Mouse (Mus musculus): ENCODE results near the gene Cpne6. TPM values are rescaled to one million over a fixed set of nuclear protein-coding genes. Genes with fewer than 3 reads are reported as not detected.

Gene Cpne6
- polyA plus RNA-seq (2016; fragmentation: Nextera tagmentation; extraction: Ambion mirVana), result 0.42 and 0.79 TPM in 2 replicates

DNA sequence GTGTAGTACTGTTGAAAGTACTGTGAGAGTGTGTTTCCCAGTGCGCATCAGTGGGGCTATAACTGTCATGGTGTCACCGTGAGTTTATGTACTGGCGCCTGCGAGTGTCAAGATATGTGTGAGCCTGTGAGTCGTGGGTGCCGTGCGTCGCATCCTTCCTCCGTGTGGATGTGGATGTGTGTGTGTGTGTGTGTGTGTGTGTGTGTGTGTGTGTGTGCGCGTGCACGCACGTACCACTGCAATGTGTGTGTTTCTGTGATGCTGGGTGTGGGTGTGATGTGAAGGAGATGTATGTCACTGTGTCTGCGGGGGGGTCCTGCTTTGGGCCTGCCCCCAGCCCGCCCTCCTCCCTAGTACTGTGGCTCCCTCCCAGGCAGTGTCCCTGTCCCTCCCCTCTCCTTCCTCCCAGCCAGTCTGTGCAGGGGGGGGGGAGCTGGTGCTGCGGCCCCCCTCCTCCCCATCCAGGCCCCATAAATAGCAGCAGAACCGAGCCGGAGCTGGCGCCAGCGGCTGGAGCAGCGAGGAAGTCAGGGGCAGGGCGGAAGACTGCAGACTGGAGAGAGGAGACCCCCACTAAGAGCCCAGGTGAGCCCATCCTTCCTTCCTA lies at the start of gene Cpne6:
Cpne6 (plus strand) TSS at position 321 of the 607 bp plus-strand sequence.
- no peaks in the 10 kb centered on the region for H3K9me3 ChIP-seq
- H3K4me1 ChIP-seq, result peaks cover 4% of the 10 kb centered on the region; the same call in 1 of the 2 replicates
- no peaks in the 10 kb centered on the region; the same call in 1 of the 2 replicates for H3K36me3 ChIP-seq
- no peak within 1 kb of the TSS for H3K9ac ChIP-seq (replicated peaks)
- no peak within 1 kb of the TSS for H3K4me3 ChIP-seq
- H3K27ac ChIP-seq (replicated peaks), result no peak within 1 kb of the TSS
- WGBS, result 73% methylated on average over 17 of the region's 22 CpGs
- no peak for ATAC-seq (ENCODE audit: low FRiP score, low read depth)
- peaks cover 18% of the 10 kb centered on the region; the same call in 1 of the 2 replicates for H3K27me3 ChIP-seq
- no peak within 1 kb of the TSS for H3K4me2 ChIP-seq (replicated peaks)

- Histone ChIP-seq H3K36me3 (no peaks in the 10 kb centered on the region), H3K27ac (replicated peaks) (no peak overlapping the region), H3K9me3 (no peaks in the 10 kb centered on the region), H3K9ac (replicated peaks) (no peak overlapping the region), H3K4me3 (no peak overlapping the region), H3K4me1 (no peaks in the 10 kb centered on the region), H3K4me2 (replicated peaks) (no peak overlapping the region), H3K27me3 (no peaks in the 10 kb centered on the region)
- no peak for ATAC-seq (ENCODE audit: low FRiP score, low read depth)
- WGBS, result 62% methylated on average over 4 of the region's 4 CpGs
Observed at GRCm38 (mm10) chr14:55461757-55462156, 48.5 kb upstream of the Cpne6 start.

GRCm38 (mm10) chr14:55466481-55466880 lies 43.8 kb upstream of the Cpne6 start:
- 83% methylated on average over 4 of the region's 4 CpGs for WGBS
- no peak overlapping the region for H3K9ac ChIP-seq (replicated peaks)
- no peaks in the 10 kb centered on the region for H3K9me3 ChIP-seq
- H3K36me3 ChIP-seq, result no peaks in the 10 kb centered on the region
- no peak overlapping the region for H3K4me2 ChIP-seq (replicated peaks)
- no peaks in the 10 kb centered on the region for H3K4me1 ChIP-seq
- H3K27ac ChIP-seq (replicated peaks), result no peak overlapping the region
- no peaks in the 10 kb centered on the region for H3K27me3 ChIP-seq
- H3K4me3 ChIP-seq, result no peak overlapping the region
- ATAC-seq (ENCODE audit: low FRiP score, low read depth), result no peak

DNA sequence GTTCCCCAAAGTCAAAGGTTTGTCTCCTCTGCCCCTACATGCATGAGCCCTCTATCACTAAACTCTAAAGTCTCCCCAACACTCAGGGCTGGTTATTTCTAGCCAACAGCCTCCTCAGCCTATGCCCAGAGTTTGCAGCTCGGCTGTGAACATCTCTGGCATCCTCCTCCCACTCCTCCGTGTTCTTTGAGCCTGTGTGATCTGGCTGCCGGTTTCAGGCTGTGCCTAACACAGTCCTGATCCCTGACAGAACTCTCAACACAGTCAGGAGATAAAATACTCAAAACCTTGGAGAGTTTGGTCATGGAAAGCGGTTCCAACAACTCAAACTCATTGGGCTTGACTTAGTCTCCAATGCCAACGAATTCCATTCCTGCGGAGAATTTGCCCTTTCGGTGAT lies 43.1 kb upstream of the Cpne6 start:
- H3K36me3 ChIP-seq, result no peaks in the 10 kb centered on the region
- no peak overlapping the region for H3K9ac ChIP-seq (replicated peaks)
- no peaks in the 10 kb centered on the region for H3K27me3 ChIP-seq
- no peaks in the 10 kb centered on the region for H3K9me3 ChIP-seq
- ATAC-seq (ENCODE audit: low FRiP score, low read depth), result no peak
- H3K4me2 ChIP-seq (replicated peaks), result no peak overlapping the region
- 84% methylated on average over 7 of the region's 7 CpGs for WGBS
- H3K27ac ChIP-seq (replicated peaks), result no peak overlapping the region
- no peaks in the 10 kb centered on the region for H3K4me1 ChIP-seq
- H3K4me3 ChIP-seq, result no peak overlapping the region

- no peak overlapping the region for H3K4me3 ChIP-seq
- no peaks in the 10 kb centered on the region for H3K4me1 ChIP-seq
- no peaks in the 10 kb centered on the region for H3K36me3 ChIP-seq
- no peak overlapping the region for H3K9ac ChIP-seq (replicated peaks)
- H3K27me3 ChIP-seq, result no peaks in the 10 kb centered on the region
- no peak for ATAC-seq (ENCODE audit: low FRiP score, low read depth)
- no peak overlapping the region for H3K27ac ChIP-seq (replicated peaks)
- H3K4me2 ChIP-seq (replicated peaks), result no peak overlapping the region
- no peaks in the 10 kb centered on the region for H3K9me3 ChIP-seq
- 91% methylated on average over 2 of the region's 2 CpGs for WGBS
Observed at GRCm38 (mm10) chr14:55468301-55468741, 41.9 kb upstream of the Cpne6 start.

- Histone ChIP-seq H3K9ac (replicated peaks) (no peak overlapping the region), H3K27ac (replicated peaks) (no peak overlapping the region), H3K4me3 (no peak overlapping the region), H3K27me3 (no peaks in the 10 kb centered on the region), H3K36me3 (no peaks in the 10 kb centered on the region), H3K4me1 (no peaks in the 10 kb centered on the region), H3K4me2 (replicated peaks) (no peak overlapping the region), H3K9me3 (no peaks in the 10 kb centered on the region)
- 90% methylated on average over 2 of the region's 2 CpGs for WGBS
- ATAC-seq (ENCODE audit: low FRiP score, low read depth), result no peak
Observed at GRCm38 (mm10) chr14:55469041-55469440, 41.2 kb upstream of the Cpne6 start.

- no peak overlapping the region for H3K27ac ChIP-seq (replicated peaks)
- no peak overlapping the region for H3K9ac ChIP-seq (replicated peaks)
- 84% methylated on average over 6 of the region's 6 CpGs for WGBS
- no peaks in the 10 kb centered on the region for H3K4me1 ChIP-seq
- H3K36me3 ChIP-seq, result no peaks in the 10 kb centered on the region
- no peaks in the 10 kb centered on the region for H3K27me3 ChIP-seq
- H3K4me2 ChIP-seq (replicated peaks), result no peak overlapping the region
- no peak for ATAC-seq (ENCODE audit: low FRiP score, low read depth)
- H3K4me3 ChIP-seq, result no peak overlapping the region
- H3K9me3 ChIP-seq, result no peaks in the 10 kb centered on the region
Observed at GRCm38 (mm10) chr14:55469821-55470220, 40.4 kb upstream of the Cpne6 start.

- Histone ChIP-seq H3K4me3 (no peak overlapping the region), H3K27ac (replicated peaks) (no peak overlapping the region), H3K36me3 (no peaks in the 10 kb centered on the region), H3K9ac (replicated peaks) (no peak overlapping the region), H3K4me2 (replicated peaks) (no peak overlapping the region), H3K27me3 (no peaks in the 10 kb centered on the region), H3K9me3 (no peaks in the 10 kb centered on the region), H3K4me1 (no peaks in the 10 kb centered on the region)
- no peak for ATAC-seq (ENCODE audit: low FRiP score, low read depth)
- WGBS, result 14% methylated on average over 10 of the region's 10 CpGs
Observed at GRCm38 (mm10) chr14:55470806-55471205, 39.4 kb upstream of the Cpne6 start.

GRCm38 (mm10) chr14:55475654-55476053 lies 34.6 kb upstream of the Cpne6 start:
- Histone ChIP-seq H3K27me3 (no peaks in the 10 kb centered on the region), H3K9me3 (no peaks in the 10 kb centered on the region), H3K27ac (replicated peaks) (no peak overlapping the region), H3K4me2 (replicated peaks) (no peak overlapping the region), H3K9ac (replicated peaks) (no peak overlapping the region), H3K36me3 (no peaks in the 10 kb centered on the region), H3K4me3 (no peak overlapping the region), H3K4me1 (peaks cover 6% of the 10 kb centered on the region; the same call in 1 of the 2 replicates)
- WGBS, result 62% methylated on average over 2 of the region's 2 CpGs
- ATAC-seq (ENCODE audit: low FRiP score, low read depth), result no peak

- Histone ChIP-seq H3K9ac (replicated peaks) (no peak overlapping the region), H3K4me3 (no peak overlapping the region), H3K27ac (replicated peaks) (no peak overlapping the region), H3K4me1 (peaks cover 6% of the 10 kb centered on the region; the same call in 1 of the 2 replicates), H3K9me3 (no peaks in the 10 kb centered on the region), H3K36me3 (no peaks in the 10 kb centered on the region), H3K27me3 (no peaks in the 10 kb centered on the region), H3K4me2 (replicated peaks) (no peak overlapping the region)
- 95% methylated on average over 1 of the region's 1 CpGs for WGBS
- ATAC-seq (ENCODE audit: low FRiP score, low read depth), result no peak
Observed at GRCm38 (mm10) chr14:55477421-55477820, 32.8 kb upstream of the Cpne6 start.

- H3K27me3 ChIP-seq, result no peaks in the 10 kb centered on the region
- WGBS, result 92% methylated on average over 5 of the region's 5 CpGs
- H3K27ac ChIP-seq (replicated peaks), result no peak overlapping the region
- H3K4me3 ChIP-seq, result no peak overlapping the region
- H3K4me2 ChIP-seq (replicated peaks), result peak overlapping the region; percentile 61; the same call in 1 of the 2 replicates
- ATAC-seq (ENCODE audit: low FRiP score, low read depth), result no peak
- no peak overlapping the region for H3K9ac ChIP-seq (replicated peaks)
- H3K36me3 ChIP-seq, result no peaks in the 10 kb centered on the region
- peaks cover 6% of the 10 kb centered on the region; the same call in 1 of the 2 replicates for H3K4me1 ChIP-seq
- H3K9me3 ChIP-seq, result no peaks in the 10 kb centered on the region
Observed at GRCm38 (mm10) chr14:55477829-55478228, 32.4 kb upstream of the Cpne6 start.

GRCm38 (mm10) chr14:55478651-55479599 lies 31.3 kb upstream of the Cpne6 start, which contains the start of gene Dhrs4:
Dhrs4 (plus strand) TSS chr14:55478758.
- Histone ChIP-seq H3K4me1 (peaks cover 6% of the 10 kb centered on the region; the same call in 1 of the 2 replicates), H3K4me2 (replicated peaks) (peak within 1 kb of the TSS; percentile 61), H3K4me3 (peak within 1 kb of the TSS; percentile 56), H3K27ac (replicated peaks) (peak within 1 kb of the TSS; percentile 43; the same call in 1 of the 2 replicates), H3K9ac (replicated peaks) (peak within 1 kb of the TSS; percentile 60), H3K9me3 (no peaks in the 10 kb centered on the region), H3K27me3 (no peaks in the 10 kb centered on the region), H3K36me3 (no peaks in the 10 kb centered on the region)
- peak; percentile 97 for ATAC-seq (ENCODE audit: low FRiP score, low read depth)
- WGBS, result 1% methylated on average over 38 of the region's 38 CpGs
